Mouse (Mus musculus) frontal cortex, postnatal 10 days (tissue): ENCODE results near the gene Krt88.

ENCODE experiments used
- DNase-seq, 2 experiments: peaks; one replicate each; pipeline ENCODE4 v3.0.0; 2022; ENCODE audit warnings: low spot score in 2 of 2, mixed read lengths in 1 of 2

Gene Krt88

GRCm38 (mm10) chr15:101447444-101447843, at the start of gene Krt88:
Krt88 (plus strand) TSS chr15:101447744.
- no peak for DNase-seq

DNA sequence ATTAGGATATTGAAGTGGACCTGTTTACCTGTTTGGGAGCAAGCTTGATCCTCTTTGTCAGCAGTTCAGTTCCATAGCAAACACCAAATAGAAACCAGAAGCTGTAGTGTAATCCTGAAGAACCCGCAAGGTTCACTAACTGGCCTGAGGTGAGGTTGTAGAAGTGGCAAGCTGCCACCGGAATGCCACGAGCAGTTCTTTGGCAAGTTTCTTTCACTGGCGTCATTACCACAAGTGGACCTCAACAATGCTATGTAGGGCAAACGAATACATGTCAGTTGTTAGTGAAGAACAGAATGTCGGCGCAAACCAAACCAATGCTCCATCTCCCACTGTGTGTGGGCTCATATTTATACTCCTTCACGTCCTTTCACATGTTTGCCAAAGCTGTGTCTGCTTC, 49.3 kb upstream of the Krt88 start:
- no peak for DNase-seq

GRCm38 (mm10) chr15:101410775-101411174, 36.8 kb upstream of the Krt88 start, which contains the start of gene Krt7:
Krt7 (plus strand) TSS chr15:101411043.
- DNase-seq, result no peak

DNA sequence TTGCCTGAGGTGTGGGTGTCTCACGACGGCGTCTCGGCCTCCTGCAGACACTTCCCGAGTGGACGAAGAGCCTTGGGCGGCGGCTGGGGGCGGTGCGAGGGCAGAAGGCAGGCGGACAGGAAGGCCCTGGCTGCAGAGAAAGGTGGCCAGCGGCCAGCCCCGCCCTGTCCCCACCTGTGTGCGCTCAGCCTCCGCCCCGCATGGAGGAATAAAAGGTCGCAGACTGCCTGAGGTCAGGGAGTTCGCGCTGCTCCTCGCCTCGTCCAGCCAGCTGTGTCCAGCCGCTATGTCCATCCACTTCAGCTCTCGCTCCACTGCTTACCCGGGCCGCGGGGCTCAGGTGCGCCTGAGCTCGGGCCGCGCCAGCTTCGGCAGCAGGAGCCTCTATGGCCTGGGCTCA, 35.4 kb upstream of the Krt88 start:
- no peak for DNase-seq

DNA sequence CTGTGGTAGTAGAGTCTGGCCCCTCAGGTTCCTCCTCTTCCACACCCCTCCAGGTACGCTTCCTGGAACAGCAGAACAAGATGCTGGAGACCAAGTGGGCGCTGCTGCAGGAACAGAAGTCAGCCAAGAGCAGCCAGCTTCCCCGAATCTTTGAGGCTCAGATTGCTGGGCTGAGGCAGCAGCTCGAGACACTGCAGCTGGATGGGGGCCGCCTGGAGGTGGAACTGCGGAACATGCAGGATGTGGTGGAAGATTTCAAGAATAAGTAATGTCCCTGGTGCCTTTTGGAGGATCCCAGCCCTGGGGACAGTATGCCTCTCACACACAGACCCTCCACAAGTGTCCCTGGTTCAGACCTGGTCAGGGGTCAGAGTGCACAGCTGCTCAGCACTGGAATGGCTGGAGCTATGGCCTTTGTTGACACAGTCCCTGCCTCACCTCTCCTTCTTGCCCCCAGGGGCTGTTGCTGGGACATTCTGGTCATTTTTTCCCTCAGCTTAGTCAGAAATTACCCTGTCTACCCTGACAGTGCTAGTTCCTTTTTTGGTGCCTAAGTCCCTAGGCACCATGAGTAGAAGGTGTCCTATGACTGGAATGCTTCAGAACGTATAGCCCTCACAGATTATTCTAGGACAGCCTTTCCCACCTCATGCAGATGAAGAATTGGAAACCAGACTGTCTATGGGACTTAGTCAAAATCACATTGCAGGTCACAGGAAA, 33.5 kb upstream of the Krt88 start:
- no peak for DNase-seq

- DNase-seq, result no peak
Measured at GRCm38 (mm10) chr15:101414807-101415565, 32.6 kb upstream of the Krt88 start.

DNA sequence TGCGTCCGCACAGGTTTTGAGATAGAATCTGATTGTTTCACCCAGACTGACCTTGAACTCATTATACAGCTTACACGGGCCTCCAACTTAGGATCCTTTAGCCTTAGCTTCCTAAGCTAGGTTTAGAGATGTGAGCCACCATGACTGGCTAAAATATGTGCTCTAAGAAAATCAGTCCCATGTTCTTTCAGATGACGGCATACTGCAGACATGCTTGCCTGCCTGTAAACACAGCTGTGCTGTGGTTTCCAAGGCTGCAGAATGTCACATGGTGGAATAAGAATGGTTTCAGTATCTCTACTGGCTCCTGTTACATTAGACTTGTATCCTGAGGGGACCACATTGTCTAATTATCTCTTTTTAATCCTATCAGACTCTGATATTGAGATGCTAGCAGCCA, 28.6 kb upstream of the Krt88 start:
- no peak for DNase-seq

GRCm38 (mm10) chr15:101420903-101421302, 26.6 kb upstream of the Krt88 start:
- DNase-seq, result no peak

GRCm38 (mm10) chr15:101424914-101425313, 22.6 kb upstream of the Krt88 start:
- DNase-seq, result no peak

DNA sequence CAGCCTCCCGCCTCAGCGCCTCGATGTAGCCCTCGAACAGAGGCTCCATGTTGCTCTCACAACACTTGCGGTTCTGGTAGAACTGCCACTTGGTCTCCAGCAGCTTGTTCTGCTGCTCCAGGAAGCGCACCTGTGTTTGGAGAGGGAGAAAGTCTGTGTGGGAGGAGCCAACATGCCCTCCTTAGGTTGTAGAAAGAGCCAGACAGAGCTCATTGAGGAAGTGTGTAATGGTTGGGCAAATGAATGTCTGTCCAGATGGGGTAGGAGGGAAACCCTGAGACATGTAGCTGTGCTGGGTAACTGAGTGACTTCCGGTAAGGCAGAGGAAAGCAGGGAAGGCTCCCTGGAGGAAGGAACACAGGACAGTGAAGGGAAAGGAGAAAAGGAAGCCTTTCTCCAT, 10.9 kb upstream of the Krt88 start:
- no peak for DNase-seq

DNA sequence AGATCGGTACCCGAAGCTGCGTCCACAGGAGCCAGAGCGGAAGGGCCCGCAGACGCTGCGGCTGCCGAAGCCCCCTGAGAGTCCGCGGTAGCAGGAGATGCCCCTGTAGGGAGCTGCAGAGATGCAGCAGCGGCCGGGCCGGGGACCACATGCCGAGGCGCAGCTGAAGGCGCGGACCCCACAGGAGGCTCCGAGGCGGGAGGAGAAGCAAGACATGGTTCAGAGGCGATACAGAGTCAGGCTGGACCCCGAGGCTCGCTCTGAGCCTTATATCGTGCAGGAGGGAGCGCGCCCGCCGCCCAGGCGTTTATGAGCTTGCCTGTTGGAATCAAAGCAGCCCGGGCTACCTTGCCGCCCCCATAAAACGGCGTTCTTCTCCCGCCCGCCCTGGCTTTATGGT, 9.0 kb upstream of the Krt88 start, which contains the start of gene Krt87:
Krt87 (minus strand) TSS at position 250 of the 400 bp plus-strand sequence.
- no peak for DNase-seq

- no peak for DNase-seq
Measured at GRCm38 (mm10) chr15:101440837-101441236, 6.7 kb upstream of the Krt88 start.

GRCm38 (mm10) chr15:101446572-101446971, 972 bp upstream of the Krt88 start:
- no peak for DNase-seq

GRCm38 (mm10) chr15:101453093-101453736, 5.7 kb downstream of the Krt88 start:
- DNase-seq, result peak; percentile 54 to 74

- DNase-seq, result no peak
Measured at GRCm38 (mm10) chr15:101454774-101455173, 7.2 kb downstream of the Krt88 start.

- no peak for DNase-seq
Measured at GRCm38 (mm10) chr15:101455292-101455691, 7.7 kb downstream of the Krt88 start.

GRCm38 (mm10) chr15:101455891-101456290, 8.3 kb downstream of the Krt88 start:
- DNase-seq, result no peak

DNA sequence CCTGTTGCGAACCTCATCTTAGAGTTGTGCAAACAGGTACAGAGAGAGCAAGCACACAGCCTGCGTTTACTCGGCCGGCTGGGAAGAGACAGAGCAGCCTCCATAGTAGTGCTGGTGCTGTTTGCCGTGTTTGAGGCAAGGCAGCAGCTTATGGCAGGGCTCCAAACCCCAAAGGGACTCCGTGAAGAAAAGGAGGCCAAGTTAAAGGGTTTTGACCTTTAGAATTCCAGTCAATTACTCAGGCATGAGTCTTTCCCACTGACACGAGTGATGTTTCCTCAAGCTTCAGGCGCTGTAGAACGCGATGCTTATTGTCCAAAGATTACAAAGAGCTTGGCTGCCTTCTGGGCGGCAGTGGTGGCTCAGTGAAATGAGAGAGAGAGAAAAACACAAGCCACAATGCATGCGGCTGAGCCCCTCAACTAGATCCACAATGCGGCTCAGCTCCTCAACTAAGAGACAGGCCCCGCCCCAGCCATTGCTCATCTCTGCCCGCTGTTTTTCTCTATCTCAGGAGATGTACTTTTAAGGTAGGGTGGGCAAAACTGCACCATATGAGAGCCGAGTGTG, 10.9 kb downstream of the Krt88 start:
- DNase-seq, result no peak

DNA sequence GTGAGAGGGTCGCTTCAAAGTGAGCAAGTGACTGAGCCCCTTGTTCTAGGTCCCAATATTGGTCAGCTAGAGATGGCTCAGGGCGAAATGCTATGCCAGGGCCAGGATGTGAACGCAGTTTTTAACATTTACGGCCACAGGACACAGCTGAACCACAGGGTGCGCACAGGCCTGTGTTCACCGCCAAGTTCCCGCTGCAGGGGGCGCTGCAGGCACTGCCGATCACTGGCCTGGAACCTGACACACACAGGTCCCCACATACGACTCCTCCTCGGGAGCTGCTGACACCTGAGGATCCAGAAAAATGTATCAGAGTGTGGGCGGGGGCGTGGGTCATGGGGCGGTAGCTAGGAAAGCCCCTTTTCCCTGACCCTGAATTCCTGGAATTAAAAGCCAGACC, 11.7 kb downstream of the Krt88 start:
- DNase-seq, result no peak

GRCm38 (mm10) chr15:101463651-101464050, 16.1 kb downstream of the Krt88 start, which contains the start of gene Krt81:
Krt81 (minus strand) TSS chr15:101463751.
- no peak for DNase-seq

DNA sequence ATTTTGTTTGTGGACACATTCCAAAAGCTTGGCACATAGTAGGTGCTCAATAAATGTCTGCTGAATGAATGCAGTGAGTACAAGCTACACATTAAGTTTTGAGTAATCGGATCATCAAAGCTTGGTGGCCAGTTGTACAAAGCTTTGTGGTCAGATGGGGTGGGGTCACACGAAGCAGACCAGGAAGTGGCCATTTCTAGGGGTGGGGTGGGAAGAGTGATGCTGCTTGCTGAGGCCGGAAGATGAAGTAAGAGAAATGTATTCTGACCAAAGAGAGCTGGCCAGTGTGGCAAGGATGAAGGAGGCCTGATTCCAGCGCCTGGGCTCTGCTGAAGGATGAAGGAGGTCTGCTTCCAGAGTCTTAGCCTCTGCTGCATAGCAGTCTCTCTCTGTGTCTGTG, 21.5 kb downstream of the Krt88 start:
- DNase-seq, result no peak

GRCm38 (mm10) chr15:101472952-101473528, 25.5 kb downstream of the Krt88 start, which contains the start of gene Krt86:
Krt86 (plus strand) TSS chr15:101473478.
- DNase-seq, result no peak
